Mouse (Mus musculus) embryo, embryonic 11.5 days (tissue): ENCODE measurements at regions not wholly inside any gene's neighbourhood (a gene's known extent, or its start where the extent isn't known, plus 50 kb on each side); places are given as distances from the start of the nearest gene placed in this dataset.

ENCODE experiments used
- DNase-seq: peaks from one replicate; pipeline ENCODE4 v3.0.0-alpha.2; 2012; ENCODE audit warnings: low read depth, low spot score

DNA sequence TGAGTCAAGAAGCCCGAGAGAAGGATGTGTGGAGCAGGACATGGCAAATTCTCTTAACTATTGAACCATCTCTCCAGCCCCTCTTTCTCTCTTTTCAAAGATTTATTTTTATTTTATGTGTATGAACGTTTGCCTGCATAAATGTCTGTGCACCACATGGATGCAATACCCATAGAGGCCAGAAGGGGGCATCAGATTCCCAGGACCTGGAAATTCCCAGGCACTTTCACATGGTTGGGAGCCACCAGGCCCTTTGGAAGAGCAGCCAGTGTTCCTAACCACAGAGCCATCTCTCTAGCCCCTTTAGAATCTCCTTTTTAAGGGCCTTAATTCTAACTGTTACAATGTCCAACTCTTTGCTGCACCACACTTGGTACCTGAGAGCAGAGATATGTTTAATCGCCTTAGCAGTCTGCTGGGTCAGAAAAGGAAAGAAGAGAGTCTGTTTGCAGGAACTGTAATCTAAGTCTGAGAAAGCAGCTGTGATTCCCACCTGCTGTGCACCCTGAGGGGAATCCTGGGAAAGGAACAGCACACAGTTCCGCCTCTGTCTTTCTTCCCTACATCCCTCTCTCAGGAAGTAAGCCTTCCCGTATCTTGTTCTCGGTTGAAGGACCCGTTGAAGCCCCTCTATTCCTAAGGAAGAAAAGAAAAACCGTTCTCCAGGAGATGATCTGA, 186.8 kb downstream of the Katnal1 start:
- no peak for DNase-seq

DNA sequence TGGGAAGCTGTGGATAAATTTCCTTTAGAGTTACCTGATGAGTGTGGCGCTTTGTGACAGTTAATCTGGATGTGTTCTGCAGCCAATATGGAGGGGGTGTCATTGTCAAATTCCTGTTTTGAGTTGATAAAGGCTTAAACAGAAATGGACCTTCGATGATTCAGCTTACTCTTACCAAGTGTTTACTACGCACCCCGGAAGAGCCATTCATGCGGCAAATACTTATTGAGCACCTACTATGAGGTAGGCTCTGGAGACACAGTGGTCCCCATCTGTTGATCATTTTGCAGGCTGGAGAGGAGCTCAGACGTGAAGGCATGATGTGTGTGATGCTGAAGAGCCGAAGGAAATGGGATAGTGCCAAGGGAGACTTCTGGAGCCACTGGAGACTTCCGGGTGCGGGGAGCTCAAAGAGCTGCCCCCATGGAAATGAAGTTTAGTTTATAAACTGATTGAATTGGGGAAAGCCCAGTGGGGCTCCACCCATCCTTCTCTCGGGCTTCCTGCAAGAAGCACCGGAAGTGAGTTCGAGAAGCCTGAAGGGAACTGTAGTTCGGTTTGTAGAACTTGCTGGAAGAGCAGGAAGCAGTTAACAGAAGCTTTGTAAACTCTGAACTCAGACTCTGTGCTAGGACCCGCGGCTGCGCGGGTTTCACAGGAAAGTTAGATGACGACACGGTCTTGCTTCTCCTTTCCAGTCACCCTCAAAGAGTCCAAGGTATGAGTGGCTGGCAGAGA, 187.7 kb downstream of the Katnal1 start:
- no peak for DNase-seq

DNA sequence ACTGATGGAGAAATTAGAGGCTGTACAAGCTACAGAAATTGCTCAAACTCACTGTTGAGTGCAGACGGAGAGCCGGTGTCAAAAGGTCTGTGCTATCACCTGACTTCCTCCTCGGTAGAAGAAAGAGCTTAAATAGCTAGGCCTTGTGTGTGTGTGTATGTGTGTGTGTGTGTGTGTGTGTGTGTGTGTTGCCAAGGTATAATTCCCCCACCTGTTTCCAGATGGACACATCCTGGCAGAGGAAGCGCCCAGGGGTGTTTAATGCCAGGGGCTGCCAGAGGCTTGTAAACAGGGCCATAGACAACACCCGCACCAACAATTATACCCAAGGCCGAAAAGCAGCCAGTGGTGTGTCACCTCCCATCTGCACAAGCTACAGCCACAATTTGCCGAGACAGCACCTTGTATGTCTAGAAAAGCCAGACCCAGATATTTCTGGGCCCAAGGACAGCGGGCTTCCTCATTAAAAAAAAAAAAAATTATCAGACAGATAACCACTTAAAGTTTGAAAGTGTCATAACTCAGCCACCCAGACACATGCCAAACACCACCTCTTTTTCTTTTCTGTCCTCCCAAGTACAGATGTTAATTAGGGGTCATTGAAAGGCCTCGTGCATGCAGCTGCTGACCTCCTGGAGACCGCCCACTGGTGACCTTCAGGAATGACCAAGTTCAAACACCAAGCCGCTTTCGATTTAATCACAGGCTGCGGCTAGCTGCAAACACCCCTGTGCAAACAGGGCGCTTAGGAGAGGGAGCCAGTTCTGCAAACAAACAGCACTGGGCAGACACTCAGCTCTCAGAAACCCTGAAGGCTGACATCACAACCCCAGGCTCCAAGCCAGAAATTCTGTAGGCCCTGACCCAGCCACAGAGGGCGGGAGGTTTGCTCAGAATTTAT, 188.0 kb upstream of the Ubl3 start:
- DNase-seq, result no peak

DNA sequence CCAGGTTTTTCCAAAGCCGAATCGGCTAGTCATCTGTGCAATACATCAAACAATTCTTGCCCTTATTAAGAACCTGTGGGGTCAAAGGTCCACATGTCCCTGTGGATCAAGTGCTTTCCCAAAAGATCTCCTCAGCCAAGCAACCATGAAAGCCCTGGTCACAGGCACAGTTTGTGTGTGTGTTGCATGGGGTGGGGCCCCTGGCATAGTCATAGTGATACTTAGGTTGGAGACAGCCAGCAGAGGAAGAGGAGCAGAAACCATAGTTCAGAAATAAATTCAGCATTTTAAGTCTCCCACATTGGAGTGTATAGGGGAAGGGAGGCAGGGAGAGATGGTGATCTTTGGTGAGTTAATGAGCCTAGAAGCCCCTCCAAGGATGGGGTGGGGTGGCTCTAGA, 187.1 kb upstream of the Ubl3 start:
- no peak for DNase-seq

DNA sequence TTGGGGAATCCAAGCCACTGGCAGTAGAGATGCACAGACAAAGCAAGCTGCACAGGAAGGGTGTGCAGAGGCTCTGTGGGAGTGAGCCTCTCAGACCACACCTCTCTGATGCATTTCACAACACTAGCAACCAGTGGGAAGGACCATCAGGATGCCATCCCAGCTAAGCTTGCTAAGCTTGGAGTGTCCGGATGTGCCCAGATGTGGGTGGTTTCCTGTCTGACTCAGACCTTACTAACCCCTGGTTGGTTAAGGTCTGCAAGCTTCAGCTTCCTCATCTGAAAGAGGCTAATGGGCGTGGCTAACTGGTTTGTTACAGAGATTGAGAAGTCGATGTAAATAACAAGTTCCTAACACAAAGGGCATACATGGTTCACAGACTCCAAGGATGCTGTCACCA, 186.6 kb upstream of the Ubl3 start:
- DNase-seq, result no peak

DNA sequence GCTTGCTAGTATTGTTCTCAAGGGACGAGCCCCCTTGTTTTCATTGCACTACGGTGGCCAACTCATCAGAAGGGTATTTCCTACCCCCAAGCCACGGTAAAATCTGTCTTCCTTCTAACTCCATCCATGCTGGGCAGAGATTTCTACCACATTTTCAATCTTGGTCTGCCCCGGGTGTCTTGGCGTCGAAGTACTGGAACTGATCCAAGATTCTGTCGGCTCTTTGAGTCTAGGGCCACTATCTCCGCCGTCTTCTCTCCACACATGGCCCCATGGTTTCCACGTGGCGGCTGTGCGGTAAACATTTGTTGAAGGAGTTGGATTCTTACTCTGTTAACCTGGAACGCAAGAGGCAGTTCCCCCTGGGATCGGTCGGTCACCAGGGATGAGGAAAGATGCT, 177.0 kb upstream of the Ubl3 start:
- DNase-seq, result no peak

DNA sequence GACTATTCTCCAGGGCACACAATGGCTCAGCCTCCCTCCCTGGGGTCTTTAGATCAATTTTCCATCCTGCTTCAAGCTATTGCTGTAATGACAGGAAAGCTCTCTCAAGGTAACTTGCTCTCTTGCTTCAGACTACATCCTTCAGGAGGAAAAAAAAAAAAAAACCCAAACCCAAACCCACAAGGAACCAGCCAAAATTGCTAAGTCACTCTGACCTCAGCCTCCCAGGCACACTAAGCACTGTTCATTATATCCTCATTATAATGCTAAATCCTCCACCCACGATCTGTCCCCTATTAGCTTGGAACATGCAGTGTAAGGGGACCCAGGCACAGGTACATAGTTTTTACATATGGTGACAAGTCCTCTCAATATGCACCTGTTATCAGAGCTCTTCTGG, 175.9 kb upstream of the Ubl3 start:
- no peak for DNase-seq

DNA sequence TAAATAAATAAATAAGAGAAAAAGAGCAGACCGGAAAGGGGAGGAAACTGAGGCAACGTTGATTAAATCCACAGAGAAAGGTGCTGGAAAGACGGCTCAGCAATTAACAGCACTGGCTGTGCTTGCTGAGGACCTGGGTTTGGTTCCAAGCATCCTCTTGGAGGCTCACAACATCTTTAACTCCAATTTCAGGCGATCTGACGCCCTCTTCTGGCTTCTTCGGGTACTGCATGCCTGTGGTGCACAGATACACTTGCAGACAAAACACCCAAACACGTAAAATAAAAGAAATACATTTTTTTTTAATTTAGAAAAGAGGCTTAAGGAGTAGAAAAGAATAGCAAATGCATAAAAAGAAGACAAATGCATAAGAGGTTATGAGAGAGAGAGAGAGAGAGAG, 173.9 kb upstream of the Ubl3 start:
- no peak for DNase-seq

DNA sequence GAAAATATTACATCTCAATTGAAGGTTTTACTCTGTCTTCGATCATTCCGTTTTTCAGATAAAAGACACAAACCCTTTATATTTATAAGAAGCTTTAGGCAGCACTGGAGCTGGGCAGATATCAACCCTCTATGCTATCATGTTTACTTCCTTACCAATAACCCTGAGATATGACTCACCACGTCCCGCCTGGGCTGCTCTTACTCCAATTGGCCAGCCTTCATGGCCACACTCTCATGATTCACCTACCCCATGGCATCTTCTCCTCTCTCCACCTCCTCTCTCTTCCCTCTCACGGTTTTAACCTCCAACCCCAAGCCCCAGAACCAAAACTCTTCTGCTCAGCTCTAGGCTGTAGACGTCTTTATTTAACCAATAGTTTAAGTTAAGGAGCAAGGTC, 171.9 kb upstream of the Ubl3 start:
- no peak for DNase-seq

DNA sequence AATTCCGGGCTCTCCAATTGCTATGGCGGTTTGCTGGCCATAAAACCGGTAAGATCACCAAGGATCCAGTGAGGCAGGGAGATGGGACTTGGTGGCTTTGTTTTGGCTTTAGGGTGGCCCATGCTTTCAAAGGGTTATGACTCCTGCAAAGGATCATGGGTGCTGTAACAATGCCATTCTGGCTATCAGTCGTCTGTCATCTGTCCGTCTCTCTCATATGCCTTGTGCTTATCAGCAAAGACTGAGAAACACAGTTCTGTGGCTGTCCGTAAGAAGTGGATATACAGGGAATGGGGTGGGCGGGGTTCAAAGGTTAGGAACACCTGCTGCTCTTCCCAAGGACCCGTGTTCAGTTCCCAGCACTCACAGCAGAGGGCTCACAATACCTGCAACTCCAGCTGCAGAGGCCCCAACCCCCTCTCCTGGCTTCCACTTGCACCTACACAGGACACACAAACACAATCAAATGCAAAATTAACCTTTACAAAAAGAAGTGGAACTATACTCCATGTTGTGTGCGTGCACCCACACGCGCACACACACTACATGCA, 171.2 kb upstream of the Ubl3 start:
- no peak for DNase-seq

DNA sequence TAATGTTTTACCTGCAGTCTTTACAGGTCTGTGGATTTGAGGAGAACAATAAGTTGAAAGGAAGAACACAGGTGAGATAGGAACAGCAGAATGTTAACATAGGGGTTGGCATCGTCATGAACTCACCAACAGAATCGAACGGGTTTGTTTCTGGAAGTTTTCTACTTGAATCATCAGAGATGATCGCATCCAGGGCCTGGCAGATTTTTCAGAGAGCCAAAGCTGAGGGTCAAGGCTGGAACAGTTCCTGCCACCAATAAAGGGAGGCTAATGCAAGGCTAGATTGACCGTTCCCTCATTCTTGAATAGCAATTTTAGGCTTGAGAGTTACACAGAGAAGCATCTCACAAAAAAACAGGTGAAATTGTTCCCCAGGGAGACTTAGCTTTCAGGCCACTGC, 168.0 kb upstream of the Ubl3 start:
- DNase-seq, result no peak

DNA sequence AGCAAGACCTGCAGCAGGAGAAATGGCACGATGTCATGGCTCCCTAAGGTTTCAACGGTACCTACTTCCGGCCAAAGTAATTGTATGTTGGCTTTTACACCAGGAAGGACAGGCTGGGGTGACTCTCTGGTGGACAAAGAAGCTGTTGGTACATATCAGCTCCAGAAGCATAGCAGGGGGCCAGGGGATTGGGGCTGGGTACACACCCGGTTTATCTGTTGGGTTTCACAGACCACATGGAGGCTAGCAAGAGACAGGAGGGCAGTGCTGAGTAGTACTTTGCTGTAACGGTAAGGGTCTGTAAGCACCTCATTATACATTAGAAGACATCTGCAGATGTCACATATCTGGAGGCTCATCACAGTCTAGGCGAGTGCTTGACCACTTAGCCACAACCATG, 164.0 kb upstream of the Ubl3 start:
- no peak for DNase-seq

DNA sequence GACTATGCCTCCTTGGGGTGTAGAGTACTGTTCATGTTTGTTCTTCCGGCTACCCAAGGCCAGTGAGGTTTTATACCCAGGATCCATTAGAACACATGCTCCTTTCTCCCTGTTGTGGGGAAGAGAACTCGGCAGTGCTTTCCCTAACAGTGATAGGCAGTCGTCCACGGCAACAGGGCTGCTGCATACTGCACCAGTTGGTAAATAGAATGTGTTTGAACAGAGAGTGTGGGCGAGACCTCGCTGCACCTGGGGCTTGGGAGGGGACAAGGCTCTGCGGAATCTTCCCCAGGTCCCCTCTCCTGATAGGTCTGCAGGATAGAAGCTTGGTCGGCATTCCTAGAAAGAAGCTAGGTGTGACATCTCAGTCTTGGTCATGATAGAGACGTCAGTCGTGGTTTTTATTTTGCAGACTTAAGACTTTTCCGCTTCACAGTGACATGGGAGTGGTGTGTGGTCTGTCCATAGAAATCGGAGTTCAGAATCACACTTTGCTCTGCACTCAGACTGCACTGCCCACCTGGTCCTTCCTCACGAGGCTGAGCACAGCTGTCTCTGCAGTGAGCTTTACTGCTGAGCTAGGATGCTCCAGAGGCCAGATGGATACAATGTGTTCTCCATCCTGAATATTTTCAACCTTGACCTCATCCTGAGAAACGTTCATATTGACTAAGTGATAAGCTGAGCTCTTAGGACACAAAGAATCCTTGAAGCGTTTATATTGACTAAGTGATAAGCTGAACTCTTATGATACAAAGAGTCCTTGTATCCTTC, 162.8 kb upstream of the Ubl3 start:
- no peak for DNase-seq

DNA sequence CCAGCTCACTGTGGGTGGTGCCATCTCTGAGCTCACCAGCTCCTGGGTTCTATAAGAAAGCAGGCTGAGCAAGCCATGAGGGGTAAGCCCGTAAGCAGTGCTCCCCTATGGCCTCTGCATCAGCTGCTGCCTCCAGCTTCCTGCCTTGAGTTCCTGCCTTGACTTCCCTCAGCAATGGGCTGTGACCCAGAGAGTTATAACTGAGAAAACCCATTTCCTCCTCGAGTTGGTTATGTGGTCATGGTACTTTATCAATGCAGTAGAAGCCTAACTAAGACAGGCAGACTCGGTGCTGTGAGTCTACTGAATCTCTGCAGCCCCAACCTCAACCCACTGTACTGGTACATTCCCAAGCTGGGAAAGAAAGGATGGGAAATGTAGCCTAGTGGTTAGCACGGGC, 162.2 kb upstream of the Ubl3 start:
- no peak for DNase-seq

DNA sequence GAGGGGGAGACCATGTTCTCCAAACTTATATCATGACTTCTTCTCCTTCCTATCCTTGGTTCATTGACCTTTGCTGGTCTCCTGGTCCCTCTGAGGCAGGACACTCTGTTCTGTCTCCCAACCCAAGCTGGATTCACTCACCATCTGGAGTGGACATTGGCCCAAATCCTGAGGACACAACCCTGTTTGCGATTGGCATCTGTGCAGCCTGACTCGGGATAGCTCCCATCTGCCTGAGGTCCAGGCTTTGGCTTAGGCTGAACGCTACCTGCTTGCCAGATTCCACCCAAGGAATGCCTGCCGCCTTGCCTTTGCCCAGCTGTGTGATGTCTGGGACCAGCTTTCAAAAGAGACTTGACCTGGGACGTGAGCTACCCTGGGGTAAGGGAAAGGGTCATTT, 161.2 kb upstream of the Ubl3 start:
- no peak for DNase-seq

DNA sequence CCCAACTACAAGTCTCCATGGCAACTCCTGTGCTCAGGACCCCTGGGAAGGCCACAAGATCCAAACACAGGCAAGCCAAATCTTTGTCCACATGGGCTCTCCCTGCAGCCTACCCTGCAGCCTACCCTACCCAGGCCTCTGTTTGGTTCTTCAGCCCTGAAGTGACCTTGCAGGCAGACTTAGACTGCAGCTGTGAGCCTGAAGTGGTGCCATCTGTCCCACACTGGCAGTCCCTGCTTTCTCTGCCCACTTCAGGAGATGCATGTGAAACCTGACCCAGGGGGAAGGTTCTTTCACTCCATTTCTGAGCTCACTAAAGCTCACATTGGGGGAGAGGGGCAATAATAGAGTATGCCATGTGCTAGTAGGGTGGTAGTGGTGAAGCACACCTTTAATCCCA, 160.4 kb upstream of the Ubl3 start:
- no peak for DNase-seq

DNA sequence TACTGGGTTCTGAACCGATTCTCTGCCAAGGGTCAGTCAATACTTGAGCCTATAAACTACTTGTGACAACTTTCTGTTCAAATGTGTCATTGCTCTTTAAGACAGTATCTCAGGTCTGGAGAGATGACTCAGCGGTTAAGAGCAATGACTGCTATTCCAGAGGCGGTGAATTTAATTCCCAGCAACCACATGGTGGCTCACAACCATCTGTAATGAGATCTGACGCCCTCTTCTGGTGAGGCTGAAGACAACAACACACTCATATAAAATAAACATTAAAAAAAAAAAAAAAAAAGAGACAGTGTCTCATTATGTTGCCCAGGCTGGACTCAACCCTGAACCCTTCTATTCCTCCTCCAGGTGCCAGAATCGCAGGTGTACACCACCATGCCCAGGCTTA, 159.0 kb upstream of the Ubl3 start:
- no peak for DNase-seq

DNA sequence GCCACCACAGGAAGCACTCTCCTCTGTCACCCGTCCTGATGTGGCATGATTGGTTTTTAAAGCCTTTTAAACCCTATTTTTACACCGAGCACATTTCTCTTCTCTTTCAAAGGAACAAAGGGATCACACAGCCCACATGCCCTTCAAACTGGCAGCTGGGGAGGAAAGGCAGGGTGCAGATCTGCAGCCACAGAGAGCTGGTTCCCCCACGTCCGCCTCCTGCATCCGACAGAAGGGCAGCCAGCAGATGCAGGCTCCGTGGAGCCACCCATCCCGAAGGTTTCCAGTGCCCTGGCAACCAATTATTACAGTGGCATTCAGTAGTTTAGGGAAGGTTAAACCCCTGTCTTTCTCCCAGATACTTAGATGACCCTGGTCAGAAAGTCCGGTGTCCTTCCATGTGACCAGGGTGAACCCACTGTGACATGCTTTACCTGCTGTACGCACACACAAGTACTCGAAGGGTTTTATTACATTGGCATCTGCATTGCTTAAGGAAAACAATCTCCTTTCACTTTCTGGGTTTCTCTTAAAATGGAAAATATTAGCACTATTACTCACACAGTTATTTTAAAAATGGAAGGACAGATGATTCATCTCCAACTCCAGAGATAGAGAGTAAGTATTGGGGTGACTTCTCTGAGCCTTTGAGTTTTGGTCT, 156.7 kb upstream of the Ubl3 start:
- no peak for DNase-seq

DNA sequence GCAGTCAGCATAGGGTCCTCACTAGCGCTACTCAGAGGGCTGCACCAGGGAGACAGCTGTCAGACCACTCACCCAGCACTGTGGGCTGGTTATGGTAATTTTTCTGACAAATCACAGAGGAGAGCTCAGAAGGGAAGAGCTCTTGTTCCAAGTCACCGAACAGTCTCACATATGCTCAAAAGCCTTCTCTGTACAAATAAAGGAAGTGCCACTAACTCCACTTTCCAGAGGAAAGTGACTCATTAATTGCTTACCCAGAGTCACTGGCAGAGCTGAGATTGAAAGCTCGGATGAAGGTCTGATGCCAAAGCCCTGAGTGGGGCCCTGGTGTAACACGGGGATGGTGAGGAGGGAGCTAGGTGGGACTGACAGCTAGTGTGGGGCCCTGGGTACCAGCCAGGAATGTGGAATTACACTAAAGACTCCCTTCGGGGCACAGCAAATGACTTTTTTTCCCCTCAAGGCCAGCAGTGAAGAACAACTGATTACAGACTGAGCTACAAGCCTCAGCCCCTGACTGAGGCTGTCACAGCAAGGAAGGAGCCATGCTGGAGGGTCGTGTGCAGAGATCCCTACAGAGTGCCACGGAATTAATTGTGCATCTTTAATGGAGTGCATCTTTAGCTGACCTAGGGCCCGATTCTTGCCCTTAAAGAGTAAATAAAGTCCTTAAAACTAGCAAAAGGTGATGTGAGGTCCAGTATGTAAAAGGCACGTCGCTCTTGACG, 155.6 kb upstream of the Ubl3 start:
- DNase-seq, result no peak

DNA sequence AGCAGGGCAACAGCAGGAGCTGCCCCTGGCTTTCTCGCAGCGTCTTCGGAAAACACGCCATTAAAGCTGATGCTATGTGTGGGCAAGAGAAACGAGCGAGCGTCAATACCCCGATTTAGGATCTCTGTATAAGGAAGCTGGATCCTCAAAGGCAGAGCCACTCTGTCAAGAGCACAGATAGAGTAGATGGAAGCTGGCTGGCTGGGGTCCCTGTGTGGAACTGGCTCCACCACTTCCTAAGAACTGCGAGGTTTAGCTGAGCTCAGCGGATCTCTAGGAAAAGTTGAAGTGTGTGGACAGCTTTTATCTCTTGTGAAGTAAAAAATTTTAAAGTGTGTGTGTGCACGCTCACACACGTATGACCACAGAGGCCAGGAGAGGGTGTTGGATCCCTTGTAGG, 154.7 kb upstream of the Ubl3 start:
- no peak for DNase-seq
